In the genomic region with DNA sequence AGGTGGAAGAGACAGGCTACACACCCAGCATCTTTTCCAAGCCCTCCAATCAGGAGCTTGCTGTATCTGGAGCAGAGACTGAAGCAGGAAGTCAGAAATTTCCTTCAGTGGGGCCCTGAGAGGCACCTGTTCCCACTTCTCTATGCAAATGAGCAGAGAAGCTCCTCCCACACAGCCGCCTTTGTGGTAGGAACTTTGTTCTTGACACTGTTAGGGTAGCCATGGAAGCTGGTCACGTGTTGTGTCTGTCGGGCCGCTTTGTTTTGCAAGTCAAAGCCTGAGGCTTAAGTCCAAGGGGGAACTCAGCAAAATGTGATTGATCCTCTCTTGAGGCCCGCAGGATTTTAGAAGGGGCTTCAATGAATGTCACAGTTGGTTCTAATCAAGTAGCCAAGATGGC, we compare ENCODE assay signal across 10 mouse cellular contexts. TPM values are rescaled to one million over a fixed set of nuclear protein-coding genes. Genes with fewer than 3 reads are reported as not detected.
DNase-seq lines count a peak whose midpoint lies in the region; ATAC-seq and TF ChIP-seq lines count a peak whose summit lies in the region.
"Had no signal": no experiment of that assay in that cellular context is flagged by ENCODE, and none has a peak within 500 bp of the region (broad histone marks: within the 10 kb centered on the region; RNA-seq: fewer than 3 reads in every experiment).

No protein-coding gene starts in this region.

- ATAC-seq in midbrain, embryonic 13.5 days, result no peak

- H3K4me1 ChIP-seq in MEL (ENCODE audit: control insufficient read depth in 1 of 2, insufficient read depth in 2 of 2, low read length in 2 of 2), result peaks cover 0 to 15% of the 10 kb centered on the region in 2 experiments; a peak in 3 of 4 replicates
- peaks cover 6% of the 10 kb centered on the region; the same call in 1 of the 2 replicates for H3K4me1 ChIP-seq in midbrain, embryonic 13.5 days (replicated peaks)

- DNase-seq in adrenal gland, postnatal 14 days, result peak; percentile 52
- no peak for DNase-seq in adrenal gland, adult 8-10 months
- DNase-seq in MEL (ENCODE audit: low read depth, low spot score), result no peak
- peak; percentile 80 to 81 for DNase-seq in kidney, postnatal 36 days
- DNase-seq in spleen, adult 12 weeks (ENCODE audit: low spot score), result peak; percentile 42
- no peak for DNase-seq in left cerebral cortex, postnatal 36 days (ENCODE audit: low spot score in 2 of 2)
- no peak for DNase-seq in adrenal gland, adult (ENCODE audit: inconsistent age in 2 of 2, low spot score in 1 of 2)

- H3K4me3 ChIP-seq in MEL (ENCODE audit: control insufficient read depth in 1 of 2, insufficient read depth in 1 of 2, low read depth in 2 of 2, low read length in 2 of 2), result no peak overlapping the region
- no peak overlapping the region for H3K4me3 ChIP-seq in midbrain, embryonic 13.5 days (replicated peaks)
- H3K4me3 ChIP-seq: erythroblast, embryonic 14.5 days; midbrain, embryonic 12.5 days had no signal

- H3K9me3 ChIP-seq in MEL (replicated peaks; ENCODE audit: insufficient read depth, low read length), result no peaks in the 10 kb centered on the region
- H3K9me3 ChIP-seq in midbrain, embryonic 13.5 days, result no peaks in the 10 kb centered on the region
- H3K9me3 ChIP-seq: midbrain, embryonic 12.5 days had no signal

- no peak for TF ChIP-seq RAD21 in MEL (IDR thresholded peaks at IDR 0.05; ENCODE audit: low read depth, low read length)

- intact Hi-C loops in left cerebral cortex, postnatal 36 days (cut with DNase I), result no loop called here

- no peak overlapping the region for H3K27ac ChIP-seq in MEL (ENCODE audit: control insufficient read depth, low read depth, low read length)
- no peak overlapping the region for H3K27ac ChIP-seq in midbrain, embryonic 13.5 days
- H3K27ac ChIP-seq: midbrain, embryonic 12.5 days had no signal

- no peak for TF ChIP-seq CTCF in MEL (IDR thresholded peaks at IDR 0.05 in 2 of 3, conservative IDR thresholded peaks at IDR 0.05 in 1 of 3; ENCODE audit: control insufficient read depth in 1 of 3, insufficient read depth in 1 of 3, low read depth in 2 of 3, low read length in 3 of 3, poor library complexity in 1 of 3, severe bottlenecking in 1 of 3)

- no peak for TF ChIP-seq EP300 in MEL (IDR thresholded peaks at IDR 0.05; ENCODE audit: low read depth in 1 of 2, low read length in 2 of 2)

- 0 out of 4 replicates have a peak, but pooled peaks cover 0 to 2% of the 10 kb centered on the region in 2 experiments for H3K27me3 ChIP-seq in MEL (ENCODE audit: control insufficient read depth in 1 of 2, insufficient read depth in 2 of 2, low read length in 2 of 2)
- H3K27me3 ChIP-seq in midbrain, embryonic 13.5 days, result no peaks in the 10 kb centered on the region
- H3K27me3 ChIP-seq: midbrain, embryonic 12.5 days had no signal

- peaks cover 0 to 4% of the 10 kb centered on the region in 2 experiments; a peak in 2 of 4 replicates for H3K36me3 ChIP-seq in MEL (ENCODE audit: control insufficient read depth in 1 of 2, insufficient read depth in 2 of 2, low read length in 2 of 2)
- H3K36me3 ChIP-seq in midbrain, embryonic 13.5 days, result no peaks in the 10 kb centered on the region
- H3K36me3 ChIP-seq: midbrain, embryonic 12.5 days had no signal

- TF ChIP-seq POLR2A in MEL (IDR thresholded peaks at IDR 0.05; ENCODE audit: control insufficient read depth in 1 of 2, insufficient read depth in 1 of 2, low read depth in 1 of 2, low read length in 2 of 2, poor library complexity in 1 of 2), result no peak

- H3K79me2 ChIP-seq in MEL (ENCODE audit: control insufficient read depth, insufficient read depth, low read length, poor library complexity), result no peaks in the 10 kb centered on the region

- no peak overlapping the region for H3K9ac ChIP-seq in MEL (ENCODE audit: control insufficient read depth, low read depth, low read length, poor library complexity, severe bottlenecking)
- H3K9ac ChIP-seq in midbrain, embryonic 13.5 days (replicated peaks), result no peak overlapping the region
- H3K9ac ChIP-seq: midbrain, embryonic 12.5 days had no signal

- no peak overlapping the region for H3K4me2 ChIP-seq in midbrain, embryonic 13.5 days (replicated peaks)
- H3K4me2 ChIP-seq: midbrain, embryonic 12.5 days had no signal

- 13% methylated on average over 5 of the region's 5 CpGs for WGBS in midbrain, embryonic 13.5 days

TF ChIP-seq in MEL, 35 proteins besides CTCF, POLR2A, EP300 and RAD21:
- no peak for TF ChIP-seq ZNF384 (IDR thresholded peaks at IDR 0.05; ENCODE audit: low read depth, low read length)
- TF ChIP-seq USF1 (IDR thresholded peaks at IDR 0.05; ENCODE audit: low read depth, low read length), result peak; percentile 43; the same call in 1 of the 2 replicates
- no peak for TF ChIP-seq E2F4 (IDR thresholded peaks at IDR 0.05; ENCODE audit: borderline replicate concordance, low read depth, low read length)
- TF ChIP-seq USF2 (IDR thresholded peaks at IDR 0.05; ENCODE audit: borderline replicate concordance in 1 of 2, insufficient read depth in 1 of 2, low read depth in 1 of 2, low read length in 2 of 2), result no peak
- no peak for TF ChIP-seq ZKSCAN1 (IDR thresholded peaks at IDR 0.05; ENCODE audit: low read depth, low read length)
- no peak for TF ChIP-seq KAT2A (conservative IDR thresholded peaks at IDR 0.05; ENCODE audit: low read depth, low read length)
- TF ChIP-seq MEF2A (IDR thresholded peaks at IDR 0.05; ENCODE audit: extremely low read depth, insufficient replicate concordance, low read depth, low read length, poor library complexity, severe bottlenecking), result no peak

RNA-seq across cellular contexts. Expression of gene Pptc7, which starts 9.4 kb away (rescaled TPM):
- 42.4 and 44.7 TPM in 2 replicates for total RNA-seq in adrenal gland, postnatal 14 days (2021)
- 10 to 100 TPM; 65.9 to 69.7 (median 68.8) TPM for total RNA-seq in adrenal gland, adult 8-10 months (2022)
- total RNA-seq in MEL (2012; rRNA removed), result 16.0 and 17.3 TPM in 2 replicates
- polyA plus RNA-seq in MEL (2012; ENCODE audit: insufficient read depth in 1 of 2, insufficient read length in 2 of 2, low read depth in 1 of 2, low replicate concordance in 2 of 2, missing spikeins in 1 of 2), result 10 to 100 TPM in 1 of 2 experiments, not detected in 1; 22.3 TPM
- 10 to 100 TPM; 39.1 to 42.7 TPM for total RNA-seq in left cerebral cortex, postnatal 36 days (2021)
- polyA plus RNA-seq in midbrain, embryonic 13.5 days (2015; fragmentation: Nextera tagmentation; extraction: Ambion mirVana), result 8.0 and 9.1 TPM in 2 replicates

RNA-seq across cellular contexts. Expression of gene Tctn1, which starts 10.5 kb away (rescaled TPM):
- total RNA-seq in adrenal gland, postnatal 14 days (2021), result 12.7 and 14.5 TPM in 2 replicates
- 10 to 100 TPM; 14.8 to 34.9 (median 23.1) TPM for total RNA-seq in adrenal gland, adult 8-10 months (2022)
- total RNA-seq in MEL (2012; rRNA removed), result 2.5 and 3.8 TPM in 2 replicates
- polyA plus RNA-seq in MEL (2012; ENCODE audit: insufficient read depth in 1 of 2, insufficient read length in 2 of 2, low read depth in 1 of 2, low replicate concordance in 2 of 2, missing spikeins in 1 of 2), result 1 to 10 TPM in 1 of 2 experiments, not detected in 1; 6.0 TPM
- total RNA-seq in left cerebral cortex, postnatal 36 days (2021), result 10 to 100 TPM; 12.2 to 14.5 TPM
- 6.2 and 6.4 TPM in 2 replicates for polyA plus RNA-seq in midbrain, embryonic 13.5 days (2015; fragmentation: Nextera tagmentation; extraction: Ambion mirVana)

Comparison
In these comparisons a context has a peak if more than half of its experiments do, and no peak if none do; other contexts are left out.
1. DNase-seq: peak in adrenal gland, postnatal 14 days (single experiment), kidney, postnatal 36 days (2 of 2) and spleen, adult 12 weeks (single experiment); none in adrenal gland, adult 8-10 months (single experiment), MEL (single experiment), left cerebral cortex, postnatal 36 days (0 of 2) and adrenal gland, adult (0 of 2).